Mouse (Mus musculus): ENCODE measurements around the gene Hist1h2ai. TPM values are rescaled to one million over a fixed set of nuclear protein-coding genes. Genes with fewer than 3 reads are reported as not detected.

Hist1h2ai gene
- total RNA-seq, 1 experiment from 2014 or later: 273 TPM

DNA sequence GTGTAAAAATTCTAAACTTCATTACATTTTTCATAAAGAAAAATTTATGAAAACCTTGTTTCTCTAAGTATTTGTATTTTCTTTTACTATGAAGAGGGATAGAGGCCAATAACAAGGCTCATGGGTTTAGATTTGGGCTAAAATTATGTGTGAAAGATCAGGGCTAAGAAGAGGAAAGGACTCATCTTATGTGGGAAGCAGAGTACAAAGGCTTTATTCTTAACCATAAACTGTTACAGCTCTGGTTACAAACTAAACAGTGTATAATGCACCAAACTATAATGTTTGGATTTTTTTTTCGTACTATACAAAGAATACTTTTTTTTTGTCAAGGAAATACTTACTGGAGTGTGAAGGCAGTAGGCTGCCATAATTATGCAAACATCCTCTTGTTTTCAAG is 39.5 kb downstream of the Hist1h2ai start:
- no peak for ATAC-seq (replicated peaks; ENCODE audit: insufficient number of reproducible peaks, low FRiP score, low TSS enrichment, poor library complexity, severe bottlenecking)

Other genes starting within 250 kb of the Hist1h2ai start
- gene Nkapl, start 247.9 kb upstream of the Hist1h2ai start, total RNA-seq (2017): 0.76 to 0.97 TPM in 2 of 3 replicates, not detected in the other
- 1.6 TPM in 1 of 3 replicates, not detected in the others for gene Zkscan4, start 237.5 kb upstream of the Hist1h2ai start, total RNA-seq (2017)
- not detected in 3 replicates for gene Gm10065, start 237.0 kb upstream of the Hist1h2ai start, total RNA-seq (2017)
- gene AK157302, start 221.2 kb upstream of the Hist1h2ai start, total RNA-seq (2017): 0.29 to 0.67 TPM (median 0.64 TPM) in 3 replicates
- 2.5 to 3.8 TPM (median 2.7 TPM) in 3 replicates for gene Gm11273, start 215.0 kb upstream of the Hist1h2ai start, total RNA-seq (2017)
- gene Zkscan8, start 185.3 kb upstream of the Hist1h2ai start, total RNA-seq (2017): 2.4 to 8.3 TPM (median 3.2 TPM) in 3 replicates
- not detected in 3 replicates for gene Olfr1366, start 173.6 kb upstream of the Hist1h2ai start, total RNA-seq (2017)
- not detected in 3 replicates for gene Olfr1535, start 156.5 kb upstream of the Hist1h2ai start, total RNA-seq (2017)
- not detected in 3 replicates for gene Olfr1364, start 134.7 kb upstream of the Hist1h2ai start, total RNA-seq (2017)
- not detected in 3 replicates for gene Olfr1362, start 102.4 kb upstream of the Hist1h2ai start, total RNA-seq (2017)
- not detected in 3 replicates for gene Olfr11, start 73.9 kb upstream of the Hist1h2ai start, total RNA-seq (2017)
- not detected in 3 replicates for gene Olfr1361, start 53.0 kb upstream of the Hist1h2ai start, total RNA-seq (2017)
- not detected in 3 replicates for gene Olfr1360, start 39.0 kb upstream of the Hist1h2ai start, total RNA-seq (2017)
- not detected in 3 replicates for gene Olfr1359, start 18.3 kb upstream of the Hist1h2ai start, total RNA-seq (2017)
- 7.1 to 7.9 TPM in 2 of 3 replicates, not detected in the other for gene Hist1h2bl, start 279 bp upstream of the Hist1h2ai start, total RNA-seq (2017)
- gene Hist1h3h, start 1.2 kb downstream of the Hist1h2ai start, total RNA-seq (2017): 7.2 to 20.1 TPM (median 13.0 TPM) in 3 replicates
- gene Hist1h2bm, start 5.6 kb downstream of the Hist1h2ai start, total RNA-seq (2017): 4.9 to 12.8 TPM (median 8.3 TPM) in 3 replicates
- gene Hist1h4j, start 18.6 kb downstream of the Hist1h2ai start, total RNA-seq (2017): 8.3 to 34.5 TPM (median 21.9 TPM) in 3 replicates
- gene Hist1h4k, start 34.1 kb downstream of the Hist1h2ai start, total RNA-seq (2017): 57.7 to 141 TPM (median 135 TPM) in 3 replicates
- gene Hist1h2ak, start 37.4 kb downstream of the Hist1h2ai start, total RNA-seq (2017): 46.9 to 83.1 TPM (median 55.4 TPM) in 3 replicates
- 54.5 to 81.8 TPM (median 76.8 TPM) in 3 replicates for gene Hist1h2bn, start 37.7 kb downstream of the Hist1h2ai start, total RNA-seq (2017)
- 74.2 to 131 TPM (median 93.8 TPM) in 3 replicates for gene Hist1h1b, start 64.2 kb downstream of the Hist1h2ai start, total RNA-seq (2017)
- gene Hist1h3i, start 66.9 kb downstream of the Hist1h2ai start, total RNA-seq (2017): 8.6 to 11.4 TPM in 2 of 3 replicates, not detected in the other
- 15.0 to 50.0 TPM (median 36.2 TPM) in 3 replicates for gene Hist1h2an, start 70.8 kb downstream of the Hist1h2ai start, total RNA-seq (2017)
- gene Hist1h2bp, start 71.0 kb downstream of the Hist1h2ai start, total RNA-seq (2017): 5.2 to 12.6 TPM (median 8.0 TPM) in 3 replicates
- gene Hist1h2bq, start 93.8 kb downstream of the Hist1h2ai start, total RNA-seq (2017): 1.1 to 64.9 TPM (median 28.6 TPM) in 3 replicates
- gene Hist1h2ao, start 94.0 kb downstream of the Hist1h2ai start, total RNA-seq (2017): 114 TPM in 1 of 3 replicates, not detected in the others
- gene Hist1h4m, start 95.3 kb downstream of the Hist1h2ai start, total RNA-seq (2017): 43.0 to 386 TPM (median 131 TPM) in 3 replicates
- 19.1 to 188 TPM (median 85.7 TPM) in 3 replicates for gene Hist1h4n, start 115.8 kb downstream of the Hist1h2ai start, total RNA-seq (2017)
- gene Hist1h2ap, start 117.1 kb downstream of the Hist1h2ai start, total RNA-seq (2017): 9.0 to 155 TPM (median 73.9 TPM) in 3 replicates
- 18.5 to 55.6 TPM (median 45.1 TPM) in 3 replicates for gene Hist1h2br, start 117.3 kb downstream of the Hist1h2ai start, total RNA-seq (2017)
- 2.1 to 2.6 TPM in 2 of 3 replicates, not detected in the other for gene Zfp184, start 228.7 kb downstream of the Hist1h2ai start, total RNA-seq (2017)